Mouse (Mus musculus) C2C12 (cell line): Measurements from ENCODE around the gene Golgb1. TPM values are rescaled to one million over a fixed set of nuclear protein-coding genes. Genes with fewer than 3 reads are reported as not detected.

ENCODE experiments used
- H3K27me3 ChIP-seq: one replicate; pipeline ENCODE4 v1.6.1; 2011; ENCODE audit not compliant: control insufficient read depth, insufficient read depth, insufficient read length
- H3K36me3 ChIP-seq: one replicate; pipeline ENCODE4 v1.6.1; 2011; ENCODE audit not compliant: control insufficient read depth, insufficient read depth
- H3K4me3 ChIP-seq: one replicate; pipeline ENCODE4 v1.5.1; 2011; ENCODE audit warnings: mild to moderate bottlenecking, control low read depth; ENCODE audit not compliant: poor library complexity, insufficient read depth, severe bottlenecking
- H3K79me2 ChIP-seq: one replicate; pipeline ENCODE4 v1.6.1; 2011; ENCODE audit not compliant: control insufficient read depth, insufficient read depth
- H3K79me3 ChIP-seq: one replicate; pipeline ENCODE4 v1.6.1; 2011; ENCODE audit warnings: low read depth, control low read depth
- H3ac ChIP-seq: one replicate; pipeline ENCODE3; 2011; ENCODE audit warnings: low read depth; ENCODE audit not compliant: control insufficient read depth, insufficient read length
- CEBPB ChIP-seq: IDR thresholded peaks from one replicate; pipeline ENCODE4 v1.6.1; 2011; ENCODE audit warnings: low read depth, mild to moderate bottlenecking, control low read depth, moderate library complexity
- CTCF ChIP-seq: IDR thresholded peaks from one replicate; pipeline ENCODE4 v1.5.1; 2011; ENCODE audit not compliant: control insufficient read depth, insufficient read depth, insufficient read length
- FOSL1 ChIP-seq: IDR thresholded peaks from one replicate; pipeline ENCODE4 v1.8.0; 2011; ENCODE audit warnings: mild to moderate bottlenecking, low read length; ENCODE audit not compliant: poor library complexity, insufficient read depth, severe bottlenecking
- MAX ChIP-seq: IDR thresholded peaks from one replicate; pipeline ENCODE4 v1.6.1; 2011; ENCODE audit warnings: mild to moderate bottlenecking, control low read depth
- MYOD1 ChIP-seq: IDR thresholded peaks from one replicate; pipeline ENCODE4 v1.6.1; 2011; ENCODE audit warnings: low read depth; ENCODE audit not compliant: control insufficient read depth, insufficient read length
- MYOG ChIP-seq: IDR thresholded peaks from one replicate; pipeline ENCODE4 v1.6.1; 2011; ENCODE audit not compliant: control insufficient read depth, insufficient read length; ENCODE audit errors: extremely low read depth
- USF1 ChIP-seq: IDR thresholded peaks from one replicate; pipeline ENCODE4 v1.6.1; 2011; ENCODE audit warnings: low read depth, mild to moderate bottlenecking, control low read depth, moderate library complexity
- polyA plus RNA-seq: library from polyadenylated mRNA; unstranded; fragments of >200 nt; fragmentation: generic; extraction: Trizol; gene quantifications from one replicate; pipeline ENCODE4 v1.2.1, GENCODE M21; 2012; ENCODE audit warnings: missing spikeins

Golgb1 gene
- polyA plus RNA-seq, 1 experiment: 9.4 TPM

DNA sequence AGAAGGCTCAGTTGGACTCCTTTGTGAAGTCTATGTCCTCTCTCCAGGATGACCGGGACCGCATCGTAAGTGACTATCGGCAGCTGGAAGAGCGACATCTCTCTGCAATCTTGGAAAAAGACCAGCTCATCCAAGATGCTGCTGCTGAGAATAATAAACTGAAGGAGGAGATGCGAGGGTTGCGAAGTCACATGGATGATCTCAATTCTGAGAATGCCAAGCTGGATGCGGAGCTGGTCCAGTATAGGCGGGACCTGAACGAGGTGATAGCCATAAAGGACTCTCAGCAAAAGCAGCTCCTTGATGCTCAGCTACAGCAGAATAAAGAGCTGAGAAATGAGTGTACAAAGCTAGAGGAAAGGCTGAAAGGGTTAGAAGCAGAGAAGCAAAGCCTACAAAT is 43.6 kb downstream of the Golgb1 start:
- peaks cover 44% of the 10 kb centered on the region for H3K36me3 ChIP-seq

DNA sequence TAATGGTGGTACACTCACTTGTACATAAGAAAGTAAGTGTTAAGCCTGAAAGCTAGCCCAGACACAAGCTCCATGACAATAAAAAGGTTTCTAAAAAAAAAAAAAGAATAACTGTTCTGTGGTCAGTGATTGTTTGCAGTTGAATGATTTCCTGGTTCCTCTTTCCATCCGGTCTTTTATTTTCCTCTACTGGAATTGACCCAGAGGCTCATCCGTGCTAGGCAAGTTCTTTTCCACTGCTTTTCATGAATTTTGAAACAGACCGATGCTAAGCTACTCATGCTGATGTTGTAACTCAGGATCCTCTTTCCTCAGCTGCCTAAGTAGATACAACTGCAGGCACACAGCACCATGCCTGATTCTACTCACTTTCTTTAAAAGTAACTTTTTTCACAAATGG is 45.5 kb downstream of the Golgb1 start:
- H3K27me3 ChIP-seq: no peaks in the 10 kb centered on the region
- no peaks in the 10 kb centered on the region for H3K79me2 ChIP-seq
- TF ChIP-seq CTCF (no peak), USF1 (no peak), MAX (no peak), MYOG (no peak)
- H3K36me3 ChIP-seq: peaks cover 30% of the 10 kb centered on the region
- no peaks in the 10 kb centered on the region for H3K79me3 ChIP-seq
- no peak overlapping the region for H3K4me3 ChIP-seq
- no peak overlapping the region for H3ac ChIP-seq

More for the DNA sequence above, 43.6 kb downstream of the Golgb1 start:
- TF ChIP-seq MYOD1 (no peak), CEBPB (no peak), MYOG (no peak), MAX (no peak), USF1 (no peak), CTCF (no peak), FOSL1 (no peak)
- no peaks in the 10 kb centered on the region for H3K79me2 ChIP-seq
- no peak overlapping the region for H3K4me3 ChIP-seq
- no peaks in the 10 kb centered on the region for H3K79me3 ChIP-seq
- H3ac ChIP-seq: no peak overlapping the region
- no peaks in the 10 kb centered on the region for H3K27me3 ChIP-seq

DNA sequence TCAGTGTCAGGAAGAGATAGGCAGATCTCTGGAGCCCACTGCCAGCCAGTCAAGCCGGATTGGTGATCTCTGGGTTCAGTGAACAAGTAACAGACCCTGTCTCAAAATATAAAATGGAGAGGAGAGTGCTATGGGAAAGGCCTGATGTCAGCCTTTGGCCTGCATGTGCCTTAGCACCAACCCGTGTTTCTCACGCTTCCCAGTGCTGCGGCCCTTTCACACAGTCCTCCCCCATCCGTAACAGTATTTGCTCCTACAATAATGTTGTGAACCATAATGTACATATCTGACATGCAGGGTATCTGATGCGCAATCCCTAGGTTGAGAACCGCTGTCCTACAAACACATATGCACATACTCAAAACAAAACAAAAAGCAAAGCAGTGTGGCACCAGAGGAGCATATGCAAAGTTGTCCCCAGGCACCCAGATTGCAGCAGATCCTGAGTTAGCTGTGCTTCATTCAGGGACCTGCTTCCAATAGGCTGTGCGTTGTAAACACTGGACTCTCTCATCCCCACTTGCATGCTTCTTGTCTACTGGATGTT is 46.2 kb downstream of the Golgb1 start:
- no peaks in the 10 kb centered on the region for H3K79me2 ChIP-seq
- H3K36me3 ChIP-seq: peaks cover 25% of the 10 kb centered on the region
- H3ac ChIP-seq: no peak overlapping the region
- TF ChIP-seq CEBPB (no peak), MAX (no peak), FOSL1 (no peak), USF1 (no peak), MYOD1 (no peak), CTCF (no peak), MYOG (no peak)
- H3K79me3 ChIP-seq: no peaks in the 10 kb centered on the region
- no peaks in the 10 kb centered on the region for H3K27me3 ChIP-seq
- H3K4me3 ChIP-seq: no peak overlapping the region

DNA sequence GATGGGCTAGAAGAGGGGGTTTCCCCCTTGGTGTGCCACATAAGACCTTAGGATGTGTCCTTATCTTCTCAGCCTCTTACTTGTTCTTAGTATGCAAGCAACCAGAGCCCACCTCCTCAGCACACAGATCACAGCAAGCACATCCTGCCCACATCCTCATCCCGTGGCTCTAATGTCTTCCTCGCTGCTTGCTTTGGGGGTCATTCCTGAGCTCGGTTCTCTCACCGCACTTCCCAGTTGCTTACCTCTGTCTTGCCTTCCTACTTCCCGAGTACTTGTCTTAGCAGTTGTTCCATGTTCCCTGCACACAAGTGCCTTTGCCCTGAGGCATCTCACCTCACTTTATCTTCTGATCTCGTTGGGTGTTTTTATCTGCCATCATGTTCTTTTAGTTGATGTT is 47.0 kb downstream of the Golgb1 start:
- peaks cover 17% of the 10 kb centered on the region for H3K36me3 ChIP-seq
- H3K79me2 ChIP-seq: no peaks in the 10 kb centered on the region
- no peaks in the 10 kb centered on the region for H3K27me3 ChIP-seq
- H3K4me3 ChIP-seq: no peak overlapping the region
- TF ChIP-seq MYOD1 (no peak), MAX (no peak), CEBPB (no peak), FOSL1 (no peak), USF1 (no peak), CTCF (no peak), MYOG (no peak)
- no peaks in the 10 kb centered on the region for H3K79me3 ChIP-seq
- no peak overlapping the region for H3ac ChIP-seq

DNA sequence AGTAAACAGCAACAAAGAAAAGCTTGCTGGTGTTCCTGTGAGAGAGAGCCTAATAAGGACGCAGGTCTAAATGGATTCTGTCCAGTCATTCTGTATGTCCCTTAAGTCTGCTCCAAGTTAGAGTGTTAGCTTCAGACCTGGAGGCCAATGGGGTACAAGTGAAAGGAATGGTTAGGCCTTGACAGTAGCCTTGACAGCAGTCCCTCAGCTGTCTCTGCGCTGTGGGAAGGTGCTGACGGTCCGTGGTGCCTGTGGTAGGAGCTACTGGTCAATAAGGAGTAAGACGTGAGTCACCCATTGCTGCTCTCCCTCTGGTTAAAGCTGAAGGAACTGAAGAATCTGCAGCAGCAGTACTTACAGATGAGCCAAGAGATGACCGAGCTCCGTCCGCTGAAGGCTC is 49.4 kb downstream of the Golgb1 start:
- H3K36me3 ChIP-seq: peaks cover 17% of the 10 kb centered on the region

DNA sequence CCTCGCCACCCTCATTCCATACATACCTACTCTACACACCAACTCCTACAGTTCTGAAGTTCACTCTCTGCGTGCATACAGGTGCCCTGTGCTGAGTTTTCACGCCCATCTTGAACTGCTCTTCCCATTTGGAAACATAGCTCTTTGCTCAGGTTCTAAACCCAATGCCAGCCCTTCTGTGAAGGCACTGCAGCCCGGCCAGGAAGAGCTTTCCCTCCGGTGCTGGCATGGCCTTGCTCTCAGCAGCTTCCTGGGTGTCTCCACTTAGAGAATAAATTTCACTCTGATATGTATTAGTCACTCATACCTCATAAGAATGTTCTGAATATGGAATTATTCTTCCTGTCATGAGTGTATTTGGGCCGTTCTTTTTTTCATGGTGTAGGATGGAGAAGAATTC is 50.4 kb downstream of the Golgb1 start:
- Histone ChIP-seq H3K27me3 (no peaks in the 10 kb centered on the region), H3K79me3 (no peaks in the 10 kb centered on the region), H3K4me3 (no peak overlapping the region), H3ac (no peak overlapping the region), H3K79me2 (no peaks in the 10 kb centered on the region), H3K36me3 (peaks cover 13% of the 10 kb centered on the region)
- TF ChIP-seq MYOG: no peak
- TF ChIP-seq CTCF: no peak
- no peak for TF ChIP-seq MAX
- no peak for TF ChIP-seq CEBPB

More for the DNA sequence above, 49.4 kb downstream of the Golgb1 start:
- TF ChIP-seq USF1: no peak
- no peak for TF ChIP-seq MAX
- TF ChIP-seq CTCF: no peak
- no peak for TF ChIP-seq MYOG
- TF ChIP-seq FOSL1: no peak
- TF ChIP-seq CEBPB: no peak
- no peak for TF ChIP-seq MYOD1
- Histone ChIP-seq H3K79me2 (no peaks in the 10 kb centered on the region), H3K27me3 (no peaks in the 10 kb centered on the region), H3ac (no peak overlapping the region), H3K79me3 (no peaks in the 10 kb centered on the region), H3K4me3 (no peak overlapping the region)
